8 mouse cellular contexts compared by ENCODE assay signal in the genomic region with DNA sequence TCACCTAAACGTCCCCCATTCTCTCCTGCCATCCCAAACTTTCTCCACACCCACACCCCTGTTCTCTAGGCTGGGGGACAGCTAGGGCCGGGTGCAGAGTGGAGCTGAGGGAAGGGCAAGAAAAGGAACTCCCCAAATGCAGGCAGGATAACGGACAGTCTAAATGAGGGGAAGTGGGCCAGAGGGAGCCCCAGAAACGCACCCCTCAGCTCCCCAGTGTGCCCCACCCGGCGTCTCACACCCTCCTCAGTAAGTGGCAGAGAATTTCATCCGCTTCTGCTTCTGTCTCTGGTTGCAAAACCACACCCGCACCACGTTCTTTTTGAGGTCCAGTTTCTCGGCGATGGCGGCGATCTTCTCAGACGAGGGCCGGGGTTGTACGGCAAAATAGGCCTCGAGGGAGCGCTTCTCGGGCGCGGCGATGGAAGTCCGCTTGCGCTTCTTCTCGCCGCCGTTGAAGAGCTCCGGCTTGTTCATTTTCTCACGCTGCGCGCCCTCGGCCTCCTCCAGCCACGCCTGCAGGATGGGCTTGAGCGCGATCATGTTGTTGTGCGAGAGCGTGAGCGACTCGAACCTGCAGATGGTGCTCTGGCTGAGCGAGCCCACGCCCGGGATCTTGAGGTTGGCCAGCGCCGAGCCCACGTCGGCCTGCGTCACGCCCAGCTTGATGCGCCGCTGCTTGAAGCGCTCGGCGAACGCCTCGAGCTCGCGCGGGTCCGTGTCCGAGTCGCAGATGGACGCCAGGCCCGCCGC. TPM values are rescaled to one million over a fixed set of nuclear protein-coding genes. Genes with fewer than 3 reads are reported as not detected.
DNase-seq lines count a peak whose midpoint lies in the region; ATAC-seq and TF ChIP-seq lines count a peak whose summit lies in the region.

No protein-coding gene starts in this region.

- no peak overlapping the region for H3K27ac ChIP-seq in lung, postnatal 0 days (ENCODE audit: low read length)
- no peak overlapping the region for H3K27ac ChIP-seq in embryonic facial prominence, embryonic 14.5 days (replicated peaks; ENCODE audit: low read depth, low read length)
- H3K27ac ChIP-seq in intestine, embryonic 16.5 days (ENCODE audit: low read length) = no peak overlapping the region
- H3K27ac ChIP-seq in midbrain, embryonic 15.5 days = peak overlapping the region; percentile 72

- TF ChIP-seq CTCF in lung, postnatal 0 days (IDR thresholded peaks at IDR 0.05) = no peak

- 2% methylated on average over 56 of the region's 64 CpGs for WGBS in lung, postnatal 0 days
- WGBS in embryonic facial prominence, embryonic 14.5 days = 0% methylated on average over 35 of the region's 64 CpGs
- WGBS in intestine, embryonic 16.5 days = under 1% methylated on average over 63 of the region's 64 CpGs
- WGBS in midbrain, embryonic 15.5 days = under 1% methylated on average over 61 of the region's 64 CpGs

- H3K9ac ChIP-seq in lung, postnatal 0 days (replicated peaks; ENCODE audit: low read depth) = no peak overlapping the region
- no peak overlapping the region for H3K9ac ChIP-seq in embryonic facial prominence, embryonic 14.5 days (ENCODE audit: low read depth, low read length)
- no peak overlapping the region for H3K9ac ChIP-seq in intestine, embryonic 16.5 days (ENCODE audit: low read depth, low read length)
- H3K9ac ChIP-seq in midbrain, embryonic 15.5 days = peak overlapping the region; percentile 34

- H3K4me2 ChIP-seq in lung, postnatal 0 days (replicated peaks; ENCODE audit: low read depth, low read length) = peak overlapping the region; percentile 47
- H3K4me2 ChIP-seq in embryonic facial prominence, embryonic 14.5 days (ENCODE audit: low read depth, low read length) = peak overlapping the region; percentile 91
- peak overlapping the region; percentile 86 for H3K4me2 ChIP-seq in intestine, embryonic 16.5 days (ENCODE audit: low read depth, low read length)
- H3K4me2 ChIP-seq in midbrain, embryonic 15.5 days = peak overlapping the region; percentile 86

- H3K27me3 ChIP-seq in lung, postnatal 0 days (replicated peaks; ENCODE audit: insufficient read depth, low read length) = peaks cover 78% of the 10 kb centered on the region
- peaks cover 91% of the 10 kb centered on the region for H3K27me3 ChIP-seq in embryonic facial prominence, embryonic 14.5 days (replicated peaks; ENCODE audit: control insufficient read depth, insufficient read depth, low read length)
- peaks cover 82% of the 10 kb centered on the region for H3K27me3 ChIP-seq in intestine, embryonic 16.5 days (replicated peaks; ENCODE audit: control insufficient read depth, insufficient read depth, low read length)
- H3K27me3 ChIP-seq in midbrain, embryonic 15.5 days (replicated peaks) = peaks cover 61% of the 10 kb centered on the region

- H3K4me3 ChIP-seq in lung, postnatal 0 days (ENCODE audit: low read depth, low read length) = peak overlapping the region; percentile 12; the same call in 1 of the 2 replicates
- peak overlapping the region; percentile 34 for H3K4me3 ChIP-seq in embryonic facial prominence, embryonic 14.5 days (ENCODE audit: low read depth, low read length)
- peak overlapping the region; percentile 42 for H3K4me3 ChIP-seq in intestine, embryonic 16.5 days (ENCODE audit: low read length)
- peak overlapping the region; percentile 63 for H3K4me3 ChIP-seq in midbrain, embryonic 15.5 days

- H3K9me3 ChIP-seq in lung, postnatal 0 days (ENCODE audit: low read length) = no peaks in the 10 kb centered on the region
- no peaks in the 10 kb centered on the region for H3K9me3 ChIP-seq in embryonic facial prominence, embryonic 14.5 days (ENCODE audit: control insufficient read depth, low read length)
- H3K9me3 ChIP-seq in intestine, embryonic 16.5 days (ENCODE audit: control insufficient read depth, low read length) = no peaks in the 10 kb centered on the region
- no peaks in the 10 kb centered on the region for H3K9me3 ChIP-seq in midbrain, embryonic 15.5 days

- peaks cover 5% of the 10 kb centered on the region; the same call in 1 of the 2 replicates for H3K4me1 ChIP-seq in lung, postnatal 0 days (ENCODE audit: insufficient read depth, low read depth, low read length)
- peaks cover 9% of the 10 kb centered on the region for H3K4me1 ChIP-seq in embryonic facial prominence, embryonic 14.5 days (ENCODE audit: control insufficient read depth, insufficient read depth, low read length)
- peaks cover 20% of the 10 kb centered on the region for H3K4me1 ChIP-seq in intestine, embryonic 16.5 days (ENCODE audit: control insufficient read depth, insufficient read depth, low read length)
- peaks cover 26% of the 10 kb centered on the region for H3K4me1 ChIP-seq in midbrain, embryonic 15.5 days

- peak; percentile 29 for DNase-seq in lung, postnatal 0 days (ENCODE audit: low spot score)
- no peak for DNase-seq in lung, adult 18-20 months
- peak; percentile 46 for DNase-seq in embryonic facial prominence, embryonic 14.5 days (ENCODE audit: low spot score)
- no peak for DNase-seq in c-Kit-positive CD71-positive TER-119-positive erythroid progenitor cells, embryonic 14.5 days (ENCODE audit: low spot score)
- DNase-seq in natural killer cell, adult 2 months (ENCODE audit: low spot score in 2 of 2) = no peak
- DNase-seq in frontal cortex, adult 2 months (ENCODE audit: extremely low spot score in 1 of 2, low spot score in 1 of 2) = no peak

- no peaks in the 10 kb centered on the region for H3K36me3 ChIP-seq in lung, postnatal 0 days (ENCODE audit: insufficient read depth, low read length)
- no peaks in the 10 kb centered on the region for H3K36me3 ChIP-seq in embryonic facial prominence, embryonic 14.5 days (ENCODE audit: control insufficient read depth, insufficient read depth, low read length)
- no peaks in the 10 kb centered on the region for H3K36me3 ChIP-seq in intestine, embryonic 16.5 days (ENCODE audit: control insufficient read depth, insufficient read depth, low read length)
- no peaks in the 10 kb centered on the region for H3K36me3 ChIP-seq in midbrain, embryonic 15.5 days (replicated peaks)

- 0 out of 2 replicates have a peak, but pooled peaks have one; percentile 18 for ATAC-seq in lung, postnatal 0 days
- ATAC-seq in embryonic facial prominence, embryonic 14.5 days (ENCODE audit: low read depth) = no peak
- ATAC-seq in intestine, embryonic 16.5 days = no peak
- no peak for ATAC-seq in midbrain, embryonic 15.5 days (replicated peaks)

- no peak for TF ChIP-seq EP300 in lung, postnatal 0 days (IDR thresholded peaks at IDR 0.05)

RNA-seq across cellular contexts. Expression of gene Pou4f1, which starts 2.1 kb away (rescaled TPM):
- polyA plus RNA-seq in lung, postnatal 0 days (2015; fragmentation: Nextera tagmentation; extraction: Ambion mirVana) = 0.16 and 0.35 TPM in 2 replicates
- polyA plus RNA-seq in embryonic facial prominence, embryonic 14.5 days (2014; fragmentation: Nextera tagmentation; extraction: Ambion mirVana) = 5.2 and 7.3 TPM in 2 replicates
- polyA plus RNA-seq in intestine, embryonic 16.5 days (2015; fragmentation: Nextera tagmentation; extraction: Ambion mirVana) = 0.22 and 0.33 TPM in 2 replicates
- 66.1 and 70.7 TPM in 2 replicates for polyA plus RNA-seq in midbrain, embryonic 15.5 days (2015; fragmentation: Nextera tagmentation; extraction: Ambion mirVana)
- 0.04 TPM in 1 of 2 replicates, not detected in the other for polyA plus RNA-seq in frontal cortex, adult 2 months (2012; rRNA removed)

RNA-seq across cellular contexts. Expression of gene Rnf219, which starts 56.8 kb away (rescaled TPM):
- polyA plus RNA-seq in lung, postnatal 0 days (2015; fragmentation: Nextera tagmentation; extraction: Ambion mirVana) = 11.4 and 13.3 TPM in 2 replicates
- polyA plus RNA-seq in embryonic facial prominence, embryonic 14.5 days (2014; fragmentation: Nextera tagmentation; extraction: Ambion mirVana) = 23.4 and 28.7 TPM in 2 replicates
- polyA plus RNA-seq in intestine, embryonic 16.5 days (2015; fragmentation: Nextera tagmentation; extraction: Ambion mirVana) = 17.0 and 17.7 TPM in 2 replicates
- 31.9 and 34.6 TPM in 2 replicates for polyA plus RNA-seq in midbrain, embryonic 15.5 days (2015; fragmentation: Nextera tagmentation; extraction: Ambion mirVana)
- polyA plus RNA-seq in frontal cortex, adult 2 months (2012; rRNA removed) = 7.2 and 7.4 TPM in 2 replicates

Comparison
In these comparisons a context has a peak if more than half of its experiments do, and no peak if none do; other contexts are left out.
1. DNase-seq: peak in lung, postnatal 0 days (single experiment) and embryonic facial prominence, embryonic 14.5 days (single experiment); none in lung, adult 18-20 months (0 of 2), c-Kit-positive CD71-positive TER-119-positive erythroid progenitor cells, embryonic 14.5 days (single experiment), natural killer cell, adult 2 months (0 of 2) and frontal cortex, adult 2 months (0 of 2).
2. H3K4me3 ChIP-seq: peak in every context shown above with its lines; median percentile 63 in midbrain, embryonic 15.5 days; 42 in intestine, embryonic 16.5 days; 34 in embryonic facial prominence, embryonic 14.5 days; 12 in lung, postnatal 0 days.
3. Peak in every context shown above with its lines, with median percentiles within 50 percentile points of each other: H3K4me2 ChIP-seq.